Mouse (Mus musculus) CH12.LX (cell line): ENCODE results near the gene Ddah2. TPM values are rescaled to one million over a fixed set of nuclear protein-coding genes. Genes with fewer than 3 reads are reported as not detected.
A peak's percentile ranks its signal among the peaks of the same experiment; 100 is the strongest.

Experiments
- DNase-seq: peaks from one replicate; pipeline ENCODE4 v3.0.0-alpha.2; 2013; ENCODE audit errors: extremely low read depth
- H3K27ac ChIP-seq: 2 replicates; pipeline ENCODE4 v1.5.1; 2012; ENCODE audit warnings: low read depth, mild to moderate bottlenecking, control low read depth, moderate library complexity; ENCODE audit not compliant: insufficient read depth
- H3K27me3 ChIP-seq: replicated peaks from 2 replicates; pipeline ENCODE3; 2012; ENCODE audit warnings: inconsistent platforms
- H3K36me3 ChIP-seq, 2 experiments: replicated peaks in 1 of 2; 2 replicates each; pipeline versions ENCODE3 to v1.6.1; 2012; ENCODE audit warnings: inconsistent platforms in 1 of 2, low read length in 1 of 2, mild to moderate bottlenecking in 1 of 2, mixed read lengths in 1 of 2, moderate library complexity in 1 of 2; ENCODE audit not compliant: control insufficient read depth in 1 of 2, insufficient read depth in 1 of 2
- H3K4me1 ChIP-seq, 2 experiments: 2 replicates each; pipeline ENCODE4 v1.6.1; 2012; ENCODE audit warnings: inconsistent platforms in 1 of 2, moderate library complexity in 1 of 2; ENCODE audit not compliant: insufficient read depth in 2 of 2, control insufficient read depth in 1 of 2
- H3K4me2 ChIP-seq: 2 replicates; pipeline ENCODE4 v1.6.1; 2012; ENCODE audit warnings: low read depth, mild to moderate bottlenecking, control low read depth; ENCODE audit not compliant: poor library complexity, insufficient read depth, severe bottlenecking
- H3K4me3 ChIP-seq, 3 experiments: fragments of 150-350 bp in 1 of 3; sonication (generic) in 1 of 3; replicated peaks in 1 of 3; 2 replicates each; pipeline versions ENCODE3 to v1.5.1; 2011 to 2012; ENCODE audit warnings: low read depth in 2 of 3, low read length in 2 of 3, mild to moderate bottlenecking in 2 of 3, moderate library complexity in 2 of 3, control low read depth in 1 of 3, improper control_type of control experiment in 1 of 3, inconsistent platforms in 1 of 3, mixed read lengths in 1 of 3; ENCODE audit not compliant: poor library complexity in 1 of 3
- H3K79me2 ChIP-seq: replicated peaks from 2 replicates; pipeline ENCODE4 v1.6.1; 2012; ENCODE audit warnings: mild to moderate bottlenecking, moderate library complexity; ENCODE audit not compliant: control insufficient read depth, poor library complexity, insufficient read depth, severe bottlenecking; ENCODE audit errors: extremely low read depth
- H3K9ac ChIP-seq: 2 replicates; pipeline ENCODE4 v1.6.1; 2012; ENCODE audit warnings: low read depth, mild to moderate bottlenecking, control low read depth, moderate library complexity; ENCODE audit not compliant: insufficient read depth
- H3K9me3 ChIP-seq: replicated peaks from 2 replicates; pipeline ENCODE3; 2012; ENCODE audit warnings: low read length, inconsistent platforms, mixed read lengths
- BHLHE40 ChIP-seq: IDR thresholded peaks from 2 replicates; pipeline ENCODE4 v1.6.1; 2011; ENCODE audit warnings: mild to moderate bottlenecking, low read depth, low read length, improper control_type of control experiment
- E2F4 ChIP-seq: IDR thresholded peaks from 2 replicates; pipeline ENCODE4 v1.6.1; 2011; ENCODE audit warnings: low read depth, low read length, improper control_type of control experiment; ENCODE audit not compliant: insufficient replicate concordance
- ELF1 ChIP-seq: IDR thresholded peaks from 2 replicates; pipeline ENCODE4 v1.6.1; 2014; ENCODE audit warnings: low read depth, mild to moderate bottlenecking, inconsistent platforms, low read length, improper control_type of control experiment
- ETS1 ChIP-seq: conservative IDR thresholded peaks from 2 replicates; pipeline ENCODE4 v1.6.1; 2012; ENCODE audit warnings: low read depth, mild to moderate bottlenecking, inconsistent platforms, low read length, improper control_type of control experiment, moderate library complexity
- GABPA ChIP-seq: IDR thresholded peaks from 2 replicates; pipeline ENCODE4 v1.6.1; 2012; ENCODE audit warnings: low read depth, low read length, improper control_type of control experiment, inconsistent platforms; ENCODE audit not compliant: insufficient replicate concordance
- JUN ChIP-seq: IDR thresholded peaks from 2 replicates; pipeline ENCODE4 v1.6.1; 2011; ENCODE audit warnings: low read depth, mild to moderate bottlenecking, low read length, improper control_type of control experiment, moderate library complexity; ENCODE audit not compliant: insufficient read depth
- KAT2A ChIP-seq: IDR thresholded peaks from 2 replicates; pipeline ENCODE4 v1.6.1; 2012; ENCODE audit warnings: low read length, improper control_type of control experiment, inconsistent platforms; ENCODE audit not compliant: insufficient replicate concordance
- MAX ChIP-seq: IDR thresholded peaks from 2 replicates; pipeline ENCODE4 v1.6.1; 2011; ENCODE audit warnings: low read length, improper control_type of control experiment
- MAZ ChIP-seq: IDR thresholded peaks from 2 replicates; pipeline ENCODE4 v1.6.1; 2012; ENCODE audit warnings: low read depth, mild to moderate bottlenecking, inconsistent platforms, low read length, improper control_type of control experiment, moderate library complexity
- MEF2A ChIP-seq: IDR thresholded peaks from 2 replicates; pipeline ENCODE4 v1.6.1; 2014; ENCODE audit warnings: low read depth, mild to moderate bottlenecking, inconsistent platforms, low read length, improper control_type of control experiment, borderline replicate concordance
- MXI1 ChIP-seq: IDR thresholded peaks from 2 replicates; pipeline ENCODE4 v1.6.1; 2011; ENCODE audit warnings: mild to moderate bottlenecking, low read depth, low read length, improper control_type of control experiment
- MYC ChIP-seq: IDR thresholded peaks from 2 replicates; pipeline ENCODE4 v1.6.1; 2011; ENCODE audit warnings: low read depth, mild to moderate bottlenecking, improper control_type of control experiment, low read length
- NELFE ChIP-seq: IDR thresholded peaks from 2 replicates; pipeline ENCODE4 v1.6.1; 2011; ENCODE audit warnings: low read depth, low read length, improper control_type of control experiment
- NRF1 ChIP-seq: IDR thresholded peaks from 2 replicates; pipeline ENCODE4 v1.6.1; 2014; ENCODE audit warnings: low read depth, mild to moderate bottlenecking, inconsistent platforms, low read length, improper control_type of control experiment, moderate library complexity
- PAX5 ChIP-seq: IDR thresholded peaks from 2 replicates; pipeline ENCODE4 v1.6.1; 2012; ENCODE audit warnings: low read length, inconsistent platforms, mixed read lengths
- RAD21 ChIP-seq: IDR thresholded peaks from 2 replicates; pipeline ENCODE4 v1.6.1; 2011; ENCODE audit warnings: low read depth, mild to moderate bottlenecking, low read length, improper control_type of control experiment, moderate library complexity
- RCOR1 ChIP-seq: conservative IDR thresholded peaks from 2 replicates; pipeline ENCODE4 v1.6.1; 2012; ENCODE audit warnings: low read depth, mild to moderate bottlenecking, inconsistent platforms, low read length, improper control_type of control experiment
- SMC3 ChIP-seq: IDR thresholded peaks from 2 replicates; pipeline ENCODE4 v1.6.1; 2011; ENCODE audit warnings: low read depth, low read length, improper control_type of control experiment
- TBP ChIP-seq: conservative IDR thresholded peaks from 2 replicates; pipeline ENCODE4 v1.6.1; 2011; ENCODE audit warnings: low read depth, low read length, improper control_type of control experiment
- TCF12 ChIP-seq: IDR thresholded peaks from 2 replicates; pipeline ENCODE4 v1.6.1; 2014; ENCODE audit warnings: low read depth, mild to moderate bottlenecking, inconsistent platforms, low read length, improper control_type of control experiment
- UBTF ChIP-seq: IDR thresholded peaks from 2 replicates; pipeline ENCODE4 v1.6.1; 2012; ENCODE audit warnings: low read depth, mild to moderate bottlenecking, inconsistent platforms, low read length, improper control_type of control experiment, moderate library complexity
- USF1 ChIP-seq: IDR thresholded peaks from 2 replicates; pipeline ENCODE4 v1.6.1; 2014; ENCODE audit warnings: low read depth, mild to moderate bottlenecking, inconsistent platforms, low read length, improper control_type of control experiment
- USF2 ChIP-seq: conservative IDR thresholded peaks from 2 replicates; pipeline ENCODE4 v1.6.1; 2011; ENCODE audit warnings: low read depth, low read length, improper control_type of control experiment
- ZC3H11A ChIP-seq: IDR thresholded peaks from 2 replicates; pipeline ENCODE4 v1.6.1; 2012; ENCODE audit warnings: low read depth, mild to moderate bottlenecking, inconsistent platforms, low read length, improper control_type of control experiment
- ZNF384 ChIP-seq: IDR thresholded peaks from 2 replicates; pipeline ENCODE4 v1.6.1; 2012; ENCODE audit warnings: low read depth, low read length, improper control_type of control experiment, inconsistent platforms
- dilution Hi-C: fragments of 300-500 bp; cut with MboI; formaldehyde crosslinking; loops from 2 replicates; pipeline ENCODE4 v1.14.3; 2020; ENCODE audit warnings: low sequenced_read_pairs; ENCODE audit not compliant: extremely low pct_unique_long_range_greater_than_20kb, extremely low pct_ligation_motif_present
- in situ Hi-C: fragments of 300-500 bp; cut with MboI; formaldehyde crosslinking; loops from 3 replicates; pipeline ENCODE4 v1.14.3; 2019; ENCODE audit warnings: low sequenced_read_pairs, low pct_ligation_motif_present, low pct_unique_long_range_greater_than_20kb, mixed read lengths
- polyA plus RNA-seq: library from polyadenylated mRNA; unstranded; fragments of >175 nt; gene quantifications from 2 replicates; pipeline ENCODE4 v1.2.1, GENCODE M21; 2012; ENCODE audit warnings: low read depth; ENCODE audit not compliant: insufficient read length
- total RNA-seq, 2 experiments: library from RNA; depleted of rRNA; stranded (reverse); fragments of 300-350 nt in 1 of 2; fragments of >200 nt in 1 of 2; gene quantifications; 2 replicates each; pipeline ENCODE4 v1.2.3; 2012 to 2014

The Ddah2 gene
- total and polyA plus RNA-seq, 3 experiments = 0.94 to 4.8 (median 3.4) TPM

- Histone ChIP-seq H3K4me3 (no peak overlapping the region), H3K9ac (no peak overlapping the region), H3K27me3 (peaks cover 3% of the 10 kb centered on the region), H3K4me2 (no peak overlapping the region), H3K4me1 (peaks cover 17 to 22% of the 10 kb centered on the region in 2 experiments), H3K79me2 (no peaks in the 10 kb centered on the region), H3K36me3 (no peaks in the 10 kb centered on the region), H3K27ac (no peak overlapping the region), H3K9me3 (no peaks in the 10 kb centered on the region)
- dilution Hi-C loops (no loop called here), in situ Hi-C loops (no loop called here)
- DNase-seq = peak; percentile 14
- TF ChIP-seq USF1 = no peak
- TF ChIP-seq ELF1 = no peak
- TF ChIP-seq MAZ = no peak
- no peak for TF ChIP-seq NRF1
- no peak for TF ChIP-seq SMC3
- no peak for TF ChIP-seq NELFE
- no peak for TF ChIP-seq E2F4
- no peak for TF ChIP-seq MYC
- TF ChIP-seq MAX = no peak
- TF ChIP-seq MXI1 = no peak
- no peak for TF ChIP-seq KAT2A
- TF ChIP-seq RAD21 = no peak
- TF ChIP-seq ZC3H11A = no peak
- TF ChIP-seq BHLHE40 = no peak
- no peak for TF ChIP-seq UBTF
- no peak for TF ChIP-seq TCF12
- no peak for TF ChIP-seq JUN
- TF ChIP-seq, all 38 proteins: peak for 0
These were observed 21.9 kb downstream of the Ddah2 start for GRCm38 (mm10) chr17:35080710-35081109.

GRCm38 (mm10) chr17:35082841-35083576 lies 24.2 kb downstream of the Ddah2 start:
- H3K4me3 ChIP-seq = no peak overlapping the region
- no peak overlapping the region for H3K9ac ChIP-seq
- peaks cover 13 to 22% of the 10 kb centered on the region in 2 experiments for H3K4me1 ChIP-seq
- no peaks in the 10 kb centered on the region for H3K79me2 ChIP-seq
- DNase-seq = no peak
- H3K9me3 ChIP-seq = no peaks in the 10 kb centered on the region
- no peak overlapping the region for H3K4me2 ChIP-seq
- H3K36me3 ChIP-seq = no peaks in the 10 kb centered on the region
- dilution Hi-C loops (no loop called here), in situ Hi-C loops (no loop called here)
- H3K27me3 ChIP-seq = peaks cover 17% of the 10 kb centered on the region
- no peak overlapping the region for H3K27ac ChIP-seq
- TF ChIP-seq USF2 (no peak), ELF1 (no peak), ZNF384 (no peak), ETS1 (no peak), GABPA (no peak), TBP (no peak), MEF2A (no peak), NELFE (no peak), PAX5 (no peak), NRF1 (no peak), RCOR1 (no peak), KAT2A (no peak)
